Mouse (Mus musculus) forebrain, embryonic 12.5 days (tissue): ENCODE data around the gene Zfp184. TPM values are rescaled to one million over a fixed set of nuclear protein-coding genes. Genes with fewer than 3 reads are reported as not detected.

Experiments used
- ATAC-seq: fragments of 200-750 bp; cut with Nextera tagmentation; 2 replicates; pipeline ENCODE4 v1.8.0; 2017; ENCODE audit warnings: moderate TSS enrichment; ENCODE audit not compliant: low FRiP score
- H3K27ac ChIP-seq: fragments of 300-500 bp; sonication (generic); 2 replicates; pipeline ENCODE4 v1.5.1; 2016; ENCODE audit warnings: mild to moderate bottlenecking
- H3K27me3 ChIP-seq: fragments of 300-500 bp; sonication (generic); 2 replicates; pipeline ENCODE4 v1.6.1; 2016; ENCODE audit warnings: mild to moderate bottlenecking
- H3K36me3 ChIP-seq: fragments of 300-500 bp; sonication (generic); replicated peaks from 2 replicates; pipeline ENCODE4 v1.6.1; 2016; ENCODE audit warnings: mild to moderate bottlenecking
- H3K4me1 ChIP-seq: fragments of 300-500 bp; sonication (generic); 2 replicates; pipeline ENCODE4 v1.6.1; 2016
- H3K4me2 ChIP-seq: fragments of 300-500 bp; sonication (generic); 2 replicates; pipeline ENCODE4 v1.6.1; 2016; ENCODE audit warnings: mild to moderate bottlenecking, moderate library complexity
- H3K4me3 ChIP-seq: fragments of 300-500 bp; sonication (generic); replicated peaks from 2 replicates; pipeline ENCODE4 v1.5.1; 2016; ENCODE audit warnings: mild to moderate bottlenecking
- H3K9ac ChIP-seq: fragments of 300-500 bp; sonication (generic); 2 replicates; pipeline ENCODE4 v1.6.1; 2016; ENCODE audit warnings: mild to moderate bottlenecking
- H3K9me3 ChIP-seq: fragments of 300-500 bp; sonication (generic); 2 replicates; pipeline ENCODE4 v1.6.1; 2016
- WGBS: fragments of 180-500 bp; shearing (Covaris S2); methylation state at CpG from one replicate; pipeline ENCODE4 v1.1.7; 2016; 5-methylcytosine and 5-hydroxymethylcytosine counted together
- polyA plus RNA-seq: library from polyadenylated mRNA; unstranded; fragments of >200 nt; fragmentation: Nextera tagmentation; extraction: Ambion mirVana; gene quantifications from 2 replicates; pipeline ENCODE4 v1.2.1, GENCODE M21; 2016

The Zfp184 gene
- polyA plus RNA-seq, 1 experiment from 2014 or later = 24.5 TPM

DNA sequence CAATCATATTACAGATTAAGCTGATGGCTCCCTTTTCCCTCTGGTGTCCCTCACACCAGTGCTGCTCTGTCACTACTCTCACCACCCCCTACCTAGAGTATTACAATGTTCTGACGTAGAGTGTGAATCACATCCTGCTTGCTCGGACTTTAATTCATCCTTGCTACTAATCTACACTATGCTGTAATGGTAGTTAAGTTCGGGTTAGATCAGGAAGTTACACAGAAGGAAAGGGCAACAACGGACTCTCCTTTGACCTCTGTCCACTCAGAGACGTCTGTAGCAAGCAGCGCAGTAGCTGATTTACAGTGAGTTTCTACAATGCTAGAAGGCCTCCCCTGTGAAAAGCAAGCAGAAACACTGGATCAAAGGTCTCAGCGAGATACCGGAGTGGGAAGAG lies 31.0 kb upstream of the Zfp184 start:
- Histone ChIP-seq H3K4me3 (peak overlapping the region; percentile 25), H3K4me2 (peak overlapping the region; percentile 36)
- WGBS = 4% methylated on average over 8 of the region's 8 CpGs

DNA sequence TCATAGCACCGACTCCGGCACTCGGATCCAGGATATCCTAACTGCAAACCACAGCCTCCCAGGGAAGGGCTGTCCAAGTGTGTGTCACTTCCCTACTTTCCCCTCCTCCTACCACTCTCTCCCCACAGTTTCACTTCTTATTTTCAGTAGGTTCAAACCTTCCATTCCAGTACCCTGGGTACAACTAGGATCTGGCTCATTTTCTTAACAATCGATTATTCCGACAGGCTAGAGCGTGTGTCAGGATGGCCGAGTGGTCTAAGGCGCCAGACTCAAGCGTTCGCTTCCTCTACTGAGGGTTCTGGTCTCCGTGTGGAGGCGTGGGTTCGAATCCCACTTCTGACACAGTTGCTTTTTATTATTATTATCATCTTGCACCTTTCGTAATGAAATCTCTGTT lies 30.3 kb upstream of the Zfp184 start:
- Histone ChIP-seq H3K9ac (no peak overlapping the region), H3K36me3 (no peaks in the 10 kb centered on the region), H3K4me3 (peak overlapping the region; percentile 25), H3K9me3 (no peaks in the 10 kb centered on the region), H3K27ac (no peak overlapping the region), H3K27me3 (peaks cover 47% of the 10 kb centered on the region), H3K4me2 (peak overlapping the region; percentile 36), H3K4me1 (peaks cover 15% of the 10 kb centered on the region; the same call in 1 of the 2 replicates)
- 3% methylated on average over 14 of the region's 14 CpGs for WGBS
- 0 out of 2 replicates have a peak, but pooled peaks have one; percentile 31 for ATAC-seq

More for the DNA sequence above, 31.0 kb upstream of the Zfp184 start:
- Histone ChIP-seq H3K27me3 (peaks cover 41% of the 10 kb centered on the region), H3K4me1 (peaks cover 15% of the 10 kb centered on the region; the same call in 1 of the 2 replicates), H3K36me3 (no peaks in the 10 kb centered on the region), H3K9me3 (no peaks in the 10 kb centered on the region), H3K9ac (no peak overlapping the region), H3K27ac (no peak overlapping the region)
- no peak for ATAC-seq

DNA sequence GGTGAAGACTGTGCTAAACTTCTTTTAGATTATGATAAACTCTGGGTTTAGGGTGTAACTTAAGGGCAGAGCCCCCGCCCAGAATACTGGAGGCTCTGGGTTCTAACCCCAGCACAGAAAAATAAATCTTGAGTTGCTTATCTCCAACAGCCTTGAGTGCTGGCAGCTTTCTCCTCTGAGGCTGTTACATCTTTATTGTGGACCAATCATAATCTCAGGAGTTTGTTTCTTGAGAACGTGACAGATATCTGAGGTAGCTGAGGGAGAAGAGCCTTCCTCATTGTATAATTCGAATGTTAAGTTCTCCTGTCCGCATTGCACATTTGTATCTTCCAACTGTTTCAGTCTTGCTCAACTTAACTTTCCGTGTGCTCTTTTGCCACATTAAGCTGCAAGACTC lies 29.4 kb upstream of the Zfp184 start:
- H3K27me3 ChIP-seq = peaks cover 51% of the 10 kb centered on the region
- no peaks in the 10 kb centered on the region for H3K9me3 ChIP-seq
- WGBS = 51% methylated on average over 5 of the region's 5 CpGs
- no peak overlapping the region for H3K4me2 ChIP-seq
- no peak overlapping the region for H3K4me3 ChIP-seq
- no peak for ATAC-seq
- H3K4me1 ChIP-seq = peaks cover 15% of the 10 kb centered on the region; the same call in 1 of the 2 replicates
- H3K9ac ChIP-seq = no peak overlapping the region
- no peaks in the 10 kb centered on the region for H3K36me3 ChIP-seq
- H3K27ac ChIP-seq = no peak overlapping the region

GRCm38 (mm10) chr13:21916056-21916455 lies 28.8 kb upstream of the Zfp184 start:
- H3K27ac ChIP-seq = no peak overlapping the region
- ATAC-seq = no peak
- H3K9ac ChIP-seq = no peak overlapping the region
- H3K4me2 ChIP-seq = no peak overlapping the region
- H3K4me3 ChIP-seq = no peak overlapping the region
- H3K4me1 ChIP-seq = peaks cover 15% of the 10 kb centered on the region; the same call in 1 of the 2 replicates
- H3K36me3 ChIP-seq = no peaks in the 10 kb centered on the region
- 40% methylated on average over 6 of the region's 6 CpGs for WGBS
- peaks cover 51% of the 10 kb centered on the region for H3K27me3 ChIP-seq
- no peaks in the 10 kb centered on the region for H3K9me3 ChIP-seq

DNA sequence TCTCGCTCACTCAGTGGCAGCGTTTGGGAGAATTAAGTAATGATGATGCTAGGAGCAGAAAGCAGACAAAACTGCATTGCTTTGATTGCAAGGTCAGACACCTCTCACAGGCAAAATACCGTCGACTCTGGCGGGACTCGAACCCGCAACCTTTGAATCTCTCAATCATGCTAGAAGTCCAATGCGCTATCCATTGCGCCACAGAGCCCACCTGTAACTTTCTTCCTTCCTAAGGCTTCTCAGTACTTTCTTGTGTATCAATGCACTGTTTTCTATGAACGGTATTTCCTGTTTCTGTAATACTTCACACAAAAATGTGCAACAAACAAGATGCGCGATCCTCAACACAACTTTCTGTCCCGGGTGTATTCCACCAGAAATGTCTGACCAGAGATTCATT lies 27.9 kb upstream of the Zfp184 start:
- no peaks in the 10 kb centered on the region for H3K9me3 ChIP-seq
- peaks cover 51% of the 10 kb centered on the region for H3K27me3 ChIP-seq
- H3K4me2 ChIP-seq = peak overlapping the region; percentile 67
- H3K4me3 ChIP-seq = peak overlapping the region; percentile 43
- 3% methylated on average over 13 of the region's 13 CpGs for WGBS
- no peak overlapping the region for H3K27ac ChIP-seq
- no peak overlapping the region for H3K9ac ChIP-seq
- 0 out of 2 replicates have a peak, but pooled peaks have one; percentile 10 for ATAC-seq
- peaks cover 13% of the 10 kb centered on the region; the same call in 1 of the 2 replicates for H3K4me1 ChIP-seq
- H3K36me3 ChIP-seq = no peaks in the 10 kb centered on the region

DNA sequence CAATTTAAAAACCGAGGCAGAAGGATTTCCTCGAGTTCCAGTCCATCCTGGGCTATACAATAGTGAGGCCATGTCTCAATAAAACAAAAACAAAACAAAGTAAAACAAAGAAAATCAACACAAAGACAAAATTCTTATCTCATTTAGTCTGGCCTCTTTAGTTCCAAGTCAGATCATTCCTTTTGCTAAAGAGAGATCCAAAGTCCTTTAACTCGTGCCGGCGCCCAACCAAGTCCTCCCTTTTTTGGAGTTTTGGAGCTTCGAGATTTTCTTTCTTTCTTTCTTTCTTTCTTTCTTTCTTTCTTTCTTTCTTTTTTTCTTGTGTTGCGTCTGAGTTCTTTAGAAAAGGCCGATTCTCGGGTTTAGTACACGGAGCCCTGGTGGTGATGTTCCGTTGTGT lies 27.4 kb upstream of the Zfp184 start:
- Histone ChIP-seq H3K27me3 (peaks cover 51% of the 10 kb centered on the region), H3K27ac (no peak overlapping the region), H3K4me2 (peak overlapping the region; percentile 67), H3K9me3 (no peaks in the 10 kb centered on the region), H3K4me1 (peaks cover 13% of the 10 kb centered on the region; the same call in 1 of the 2 replicates), H3K4me3 (peak overlapping the region; percentile 43), H3K36me3 (no peaks in the 10 kb centered on the region), H3K9ac (no peak overlapping the region)
- no peak for ATAC-seq
- under 1% methylated on average over 11 of the region's 11 CpGs for WGBS

- peak overlapping the region; percentile 33; the same call in 1 of the 2 replicates for H3K9ac ChIP-seq
- no peaks in the 10 kb centered on the region for H3K36me3 ChIP-seq
- peaks cover 13% of the 10 kb centered on the region; the same call in 1 of the 2 replicates for H3K4me1 ChIP-seq
- WGBS = under 1% methylated on average over 16 of the region's 16 CpGs
- peak overlapping the region; percentile 67 for H3K4me2 ChIP-seq
- H3K27me3 ChIP-seq = peaks cover 52% of the 10 kb centered on the region
- H3K9me3 ChIP-seq = no peaks in the 10 kb centered on the region
- H3K27ac ChIP-seq = no peak overlapping the region
- peak overlapping the region; percentile 43 for H3K4me3 ChIP-seq
- ATAC-seq = no peak
These were observed 26.9 kb upstream of the Zfp184 start for GRCm38 (mm10) chr13:21917992-21918391.

DNA sequence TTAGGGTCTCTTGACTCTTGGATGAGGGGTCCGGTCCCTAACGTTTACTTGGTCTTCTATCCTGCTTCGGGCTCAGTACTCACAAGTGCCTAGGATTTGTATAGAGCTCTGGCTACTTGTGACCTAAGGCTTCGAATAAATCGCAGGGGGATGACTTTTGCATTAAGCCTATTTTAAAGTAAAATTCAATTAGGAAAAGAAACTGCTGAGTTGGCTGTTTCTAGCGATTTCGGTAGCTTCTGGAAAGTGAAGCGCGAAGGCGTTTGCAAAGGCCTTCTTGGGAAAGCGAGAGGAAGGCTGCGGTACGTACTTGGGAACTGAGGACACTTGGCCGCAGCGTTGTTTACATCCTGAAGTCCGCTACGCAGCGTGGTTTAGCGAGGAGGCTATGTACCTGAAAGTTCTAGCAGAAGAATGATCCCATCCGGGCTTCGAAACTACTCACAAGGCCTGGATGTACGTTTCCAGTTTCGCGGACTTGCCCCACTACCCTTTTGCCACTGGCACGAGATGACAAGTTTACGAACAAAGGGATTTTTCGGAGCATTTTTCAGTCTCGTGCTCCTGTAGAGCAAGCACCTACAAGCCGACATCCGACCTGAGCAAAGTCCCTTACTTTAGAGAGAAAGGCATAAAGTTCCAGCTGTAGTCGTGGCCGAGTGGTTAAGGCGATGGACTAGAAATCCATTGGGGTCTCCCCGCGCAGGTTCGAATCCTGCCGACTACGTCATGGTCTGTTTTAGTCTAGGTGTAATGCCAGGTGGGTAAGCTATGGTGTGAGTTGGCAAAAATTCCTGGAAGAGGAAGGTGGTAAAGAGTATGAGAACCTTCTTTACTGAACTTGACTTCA lies 26.1 kb upstream of the Zfp184 start:
- H3K27ac ChIP-seq = no peak overlapping the region
- H3K9ac ChIP-seq = peak overlapping the region; percentile 38
- under 1% methylated on average over 38 of the region's 38 CpGs for WGBS

GRCm38 (mm10) chr13:21919836-21920431 lies 25.0 kb upstream of the Zfp184 start:
- H3K27me3 ChIP-seq = peaks cover 45% of the 10 kb centered on the region
- no peak overlapping the region for H3K9ac ChIP-seq
- H3K27ac ChIP-seq = no peak overlapping the region
- H3K9me3 ChIP-seq = no peaks in the 10 kb centered on the region
- H3K4me2 ChIP-seq = peak overlapping the region; percentile 67; the same call in 1 of the 2 replicates
- H3K4me3 ChIP-seq = no peak overlapping the region
- H3K36me3 ChIP-seq = no peaks in the 10 kb centered on the region
- 7% methylated on average over 11 of the region's 11 CpGs for WGBS
- peaks cover 13% of the 10 kb centered on the region; the same call in 1 of the 2 replicates for H3K4me1 ChIP-seq
- ATAC-seq = no peak

More for the DNA sequence above, 26.1 kb upstream of the Zfp184 start:
- Histone ChIP-seq H3K4me2 (peak overlapping the region; percentile 67), H3K4me3 (peak overlapping the region; percentile 43), H3K4me1 (peaks cover 13% of the 10 kb centered on the region; the same call in 1 of the 2 replicates), H3K9me3 (no peaks in the 10 kb centered on the region), H3K36me3 (no peaks in the 10 kb centered on the region), H3K27me3 (peaks cover 55% of the 10 kb centered on the region)
- peak; percentile 77 for ATAC-seq

- no peaks in the 10 kb centered on the region for H3K9me3 ChIP-seq
- peaks cover 13% of the 10 kb centered on the region; the same call in 1 of the 2 replicates for H3K4me1 ChIP-seq
- WGBS = 25% methylated on average over 8 of the region's 8 CpGs
- H3K27me3 ChIP-seq = peaks cover 38% of the 10 kb centered on the region
- no peak overlapping the region for H3K27ac ChIP-seq
- no peaks in the 10 kb centered on the region for H3K36me3 ChIP-seq
- H3K4me3 ChIP-seq = no peak overlapping the region
- H3K4me2 ChIP-seq = no peak overlapping the region
- ATAC-seq = no peak
- no peak overlapping the region for H3K9ac ChIP-seq
These were observed 24.1 kb upstream of the Zfp184 start for GRCm38 (mm10) chr13:21920681-21921233.

DNA sequence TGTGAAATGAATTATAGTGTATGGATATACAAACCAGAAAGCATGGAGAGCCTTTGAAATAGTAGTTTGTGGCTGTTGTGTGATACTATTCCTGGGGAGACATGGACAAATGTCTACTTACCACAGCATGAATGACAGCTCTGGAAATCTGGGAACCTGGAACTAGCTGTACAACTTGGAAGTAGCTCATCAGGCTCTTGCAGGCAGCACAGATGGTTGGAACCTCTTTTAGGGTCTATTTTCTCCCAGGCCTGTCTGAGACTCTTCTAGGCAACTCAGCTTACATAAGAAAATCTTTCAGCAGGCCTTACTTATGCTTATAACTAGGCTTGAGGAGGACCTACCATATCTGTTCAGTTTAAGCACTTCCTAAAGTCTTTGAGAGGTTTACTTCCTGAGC lies 21.5 kb upstream of the Zfp184 start:
- Histone ChIP-seq H3K4me1 (peaks cover 5% of the 10 kb centered on the region; the same call in 1 of the 2 replicates), H3K27ac (no peak overlapping the region), H3K4me3 (no peak overlapping the region), H3K27me3 (peaks cover 20% of the 10 kb centered on the region), H3K9me3 (no peaks in the 10 kb centered on the region), H3K4me2 (no peak overlapping the region), H3K9ac (no peak overlapping the region), H3K36me3 (no peaks in the 10 kb centered on the region)
- ATAC-seq = no peak

- no peak overlapping the region for H3K4me3 ChIP-seq
- H3K9me3 ChIP-seq = no peaks in the 10 kb centered on the region
- no peak overlapping the region for H3K9ac ChIP-seq
- no peak for ATAC-seq
- H3K4me1 ChIP-seq = no peaks in the 10 kb centered on the region
- H3K36me3 ChIP-seq = no peaks in the 10 kb centered on the region
- peak overlapping the region; percentile 30 for H3K4me2 ChIP-seq
- WGBS = 2% methylated on average over 21 of the region's 21 CpGs
- H3K27me3 ChIP-seq = peaks cover 9% of the 10 kb centered on the region
- H3K27ac ChIP-seq = no peak overlapping the region
These were observed 20.1 kb upstream of the Zfp184 start for GRCm38 (mm10) chr13:21924734-21925335.
